Mouse (Mus musculus): ENCODE data around the gene Cd101.

Cd101 gene

DNA sequence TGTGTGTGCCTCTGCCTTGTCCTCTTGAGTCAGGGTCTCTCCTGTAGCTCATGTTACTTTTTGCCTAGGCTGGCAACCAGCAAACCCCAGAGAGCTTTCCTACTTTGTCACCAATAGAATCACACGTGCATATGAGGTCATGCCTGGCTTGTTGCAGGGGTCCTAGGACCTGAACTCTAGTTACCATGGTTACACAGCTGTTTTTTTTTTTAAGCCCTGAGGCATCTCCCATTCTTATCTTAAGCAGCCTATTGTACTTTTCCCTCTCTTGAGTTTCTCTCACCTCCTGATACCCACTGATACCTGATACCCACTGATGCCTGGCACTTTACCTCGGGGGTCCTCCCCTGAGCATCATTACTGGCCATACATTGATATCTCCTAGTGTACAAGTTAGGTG lies 29.6 kb downstream of the Cd101 start:
- DNase-seq = no peak

DNA sequence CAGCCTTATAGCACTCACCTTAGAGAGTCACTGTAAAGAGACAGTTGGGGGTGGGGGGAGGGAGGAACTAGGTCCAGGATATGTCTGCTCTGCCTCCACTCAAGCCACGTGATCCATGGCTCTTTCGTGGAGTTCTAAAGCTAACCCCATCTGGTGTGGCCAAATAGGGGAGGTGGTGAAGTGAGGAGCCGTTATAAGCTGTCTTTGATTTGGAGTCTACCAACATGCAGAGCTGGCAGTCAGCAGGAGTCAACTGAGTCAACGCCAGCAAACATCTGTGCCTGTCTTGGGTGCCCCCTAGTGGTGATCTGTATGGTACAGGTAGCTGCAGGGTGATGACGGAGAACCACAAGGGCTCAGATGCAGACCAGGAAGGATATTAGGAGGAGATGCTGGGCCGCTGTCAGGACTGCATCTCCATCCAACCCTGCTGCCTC lies 30.4 kb downstream of the Cd101 start:
- peak; percentile 60 for DNase-seq

GRCm38 (mm10) chr3:100997785-100998570 lies 31.4 kb downstream of the Cd101 start:
- peak; percentile 70 for DNase-seq

- DNase-seq = no peak
Measured at GRCm38 (mm10) chr3:100994252-100994651, 35.1 kb downstream of the Cd101 start.

- no peak for DNase-seq
Measured at GRCm38 (mm10) chr3:100993718-100994117, 35.6 kb downstream of the Cd101 start.

DNA sequence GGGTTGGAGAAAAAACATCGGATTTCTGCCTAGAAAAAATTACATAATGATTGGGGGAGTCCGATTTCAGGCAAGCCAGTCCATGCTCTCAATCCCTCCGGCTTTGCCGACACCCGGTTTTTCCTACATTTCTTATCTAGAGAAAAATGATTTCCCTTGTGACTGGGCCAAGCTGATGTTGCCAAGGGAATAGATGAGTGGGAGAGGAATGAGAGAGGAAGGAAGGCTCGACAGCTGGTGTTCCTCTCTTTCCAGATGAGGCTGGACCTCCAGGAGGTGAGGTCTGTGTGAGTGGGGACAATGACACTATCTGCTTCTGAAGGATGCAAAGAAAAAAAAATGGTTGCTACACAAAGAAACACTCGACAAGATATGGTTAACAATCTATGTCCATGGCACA lies 36.2 kb downstream of the Cd101 start:
- DNase-seq = no peak

GRCm38 (mm10) chr3:100990231-100990630 lies 39.1 kb downstream of the Cd101 start:
- DNase-seq = no peak

GRCm38 (mm10) chr3:100989417-100989816 lies 39.9 kb downstream of the Cd101 start:
- no peak for DNase-seq

GRCm38 (mm10) chr3:100979290-100979689 lies 50.1 kb downstream of the Cd101 start:
- DNase-seq = no peak

- no peak for DNase-seq
Measured at GRCm38 (mm10) chr3:100973906-100974305, 55.5 kb downstream of the Cd101 start.

DNA sequence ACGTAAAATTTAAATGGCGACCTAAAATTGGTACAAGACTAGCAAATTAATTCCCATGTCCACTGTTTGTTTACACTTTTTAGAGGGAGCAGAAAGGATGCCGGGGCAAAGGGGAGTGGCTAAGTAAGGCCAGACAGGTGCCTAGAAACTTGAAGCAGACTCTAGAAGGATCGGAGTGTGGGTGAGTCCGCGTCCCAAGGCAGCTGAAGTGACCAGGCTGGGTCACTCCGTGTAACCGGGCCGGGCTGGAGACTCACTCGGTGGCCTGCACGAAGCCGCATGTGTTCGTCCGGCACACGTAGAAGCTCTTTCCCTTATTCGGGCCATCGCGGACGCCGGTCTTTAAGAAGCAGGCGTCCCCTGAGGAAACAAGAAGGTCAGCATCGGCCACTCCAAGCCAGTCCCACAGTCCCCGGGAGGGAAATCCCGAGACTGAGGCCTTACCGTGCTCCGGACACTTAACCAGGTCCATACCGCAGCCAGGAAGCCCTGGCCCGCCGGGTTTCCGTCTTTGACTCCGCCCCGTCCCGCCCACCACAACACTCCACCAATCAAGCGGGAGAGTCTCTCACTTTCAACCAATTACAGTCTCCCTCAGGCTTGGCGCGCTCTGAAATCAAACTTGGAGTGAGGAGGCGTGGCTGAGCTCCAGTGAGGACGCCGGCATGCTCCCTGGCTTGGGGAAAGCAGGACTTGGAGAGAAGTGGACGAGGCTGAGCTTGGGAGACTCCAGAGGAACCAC lies 60.0 kb downstream of the Cd101 start, which contains the start of gene Ttf2:
Gene Ttf2 (minus strand): TSS at position 488 of the 742 bp plus-strand sequence.
- DNase-seq = peak; percentile 86

GRCm38 (mm10) chr3:100963849-100964542 lies 65.4 kb downstream of the Cd101 start:
- peak; percentile 24 for DNase-seq

- DNase-seq = no peak
Measured at GRCm38 (mm10) chr3:100961501-100961900, 67.9 kb downstream of the Cd101 start.

- no peak for DNase-seq
Measured at GRCm38 (mm10) chr3:100961007-100961406, 68.3 kb downstream of the Cd101 start.

DNA sequence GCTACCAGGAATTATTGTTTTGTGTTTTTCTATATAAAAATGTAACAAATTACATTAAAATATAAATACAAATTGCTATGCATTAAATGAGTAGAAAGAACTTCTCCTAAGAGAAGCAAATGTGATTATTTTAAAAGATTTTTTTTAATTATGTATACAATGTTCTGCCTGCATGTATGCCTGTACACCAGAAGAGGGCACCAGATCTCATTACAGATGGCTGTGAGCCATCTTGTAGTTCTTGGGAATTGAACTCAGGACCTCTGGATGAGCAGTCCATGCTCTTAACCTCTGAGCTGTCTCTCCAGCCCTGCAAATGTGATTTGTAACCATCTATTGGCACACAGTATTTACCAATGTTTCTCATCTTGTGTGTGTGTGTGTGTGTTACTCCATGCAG lies 74.7 kb downstream of the Cd101 start:
- DNase-seq = no peak

DNA sequence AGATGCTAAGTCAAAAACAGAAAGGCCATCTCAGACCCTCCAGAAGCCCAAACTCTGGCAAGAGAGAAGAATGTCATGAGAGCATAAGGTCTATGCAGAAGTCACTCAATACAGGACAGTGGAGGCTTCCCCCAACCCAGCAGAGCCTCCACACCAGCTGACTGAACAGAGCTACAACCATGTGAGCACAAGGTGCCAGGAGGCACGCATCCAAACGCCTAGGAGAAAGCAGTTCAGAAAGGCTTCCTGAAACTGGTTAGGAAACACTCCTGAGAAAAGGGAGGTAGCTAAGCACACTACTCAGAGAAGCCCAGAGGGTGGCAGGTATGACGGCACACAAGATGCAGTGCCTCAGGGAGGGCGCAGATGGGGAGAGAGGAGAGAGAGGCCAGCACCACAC lies 77.8 kb downstream of the Cd101 start:
- no peak for DNase-seq

- DNase-seq = no peak
Measured at GRCm38 (mm10) chr3:100947286-100947685, 82.1 kb downstream of the Cd101 start.
